Mouse (Mus musculus) MEL (cell line): Measurements from ENCODE around the gene Actr3b. TPM values are rescaled to one million over a fixed set of nuclear protein-coding genes. Genes with fewer than 3 reads are reported as not detected.

Source experiments
- DNase-seq: peaks from one replicate; pipeline ENCODE4 v3.0.0; 2011; ENCODE audit warnings: low read depth, low spot score
- H3K27ac ChIP-seq: 2 replicates; pipeline ENCODE4 v1.5.1; 2012; ENCODE audit warnings: low read depth, mild to moderate bottlenecking, control low read depth, low read length, moderate library complexity; ENCODE audit not compliant: control insufficient read depth
- H3K27me3 ChIP-seq, 2 experiments: fragments of 150-350 bp in 1 of 2; sonication (generic) in 1 of 2; 2 replicates each; pipeline ENCODE4 v1.6.1; 2012; ENCODE audit warnings: low read length in 2 of 2, mild to moderate bottlenecking in 2 of 2, improper control_type of control experiment in 1 of 2, moderate library complexity in 1 of 2; ENCODE audit not compliant: insufficient read depth in 2 of 2, control insufficient read depth in 1 of 2
- H3K36me3 ChIP-seq, 2 experiments: 2 replicates each; pipeline ENCODE4 v1.6.1; 2012 to 2014; ENCODE audit warnings: low read length in 2 of 2, improper control_type of control experiment in 1 of 2, inconsistent platforms in 1 of 2, mild to moderate bottlenecking in 1 of 2; ENCODE audit not compliant: insufficient read depth in 2 of 2, control insufficient read depth in 1 of 2
- H3K4me1 ChIP-seq, 2 experiments: fragments of 150-350 bp in 1 of 2; sonication (generic) in 1 of 2; 2 replicates each; pipeline ENCODE4 v1.6.1; 2012; ENCODE audit warnings: low read length in 2 of 2, improper control_type of control experiment in 1 of 2, mild to moderate bottlenecking in 1 of 2; ENCODE audit not compliant: insufficient read depth in 2 of 2, control insufficient read depth in 1 of 2
- H3K4me3 ChIP-seq, 2 experiments: fragments of 150-350 bp in 1 of 2; sonication (generic) in 1 of 2; 2 replicates each; pipeline ENCODE4 v1.5.1; 2012; ENCODE audit warnings: low read depth in 2 of 2, low read length in 2 of 2, mild to moderate bottlenecking in 2 of 2, moderate library complexity in 2 of 2, control low read depth in 1 of 2, improper control_type of control experiment in 1 of 2; ENCODE audit not compliant: control insufficient read depth in 1 of 2, insufficient read depth in 1 of 2
- H3K79me2 ChIP-seq: 2 replicates; pipeline ENCODE4 v1.6.1; 2012; ENCODE audit warnings: mild to moderate bottlenecking, low read length, moderate library complexity; ENCODE audit not compliant: control insufficient read depth, poor library complexity, insufficient read depth
- H3K9ac ChIP-seq: 2 replicates; pipeline ENCODE4 v1.6.1; 2012; ENCODE audit warnings: low read depth, mild to moderate bottlenecking, control low read depth, low read length, moderate library complexity; ENCODE audit not compliant: control insufficient read depth, poor library complexity, severe bottlenecking
- H3K9me3 ChIP-seq: fragments of 150-350 bp; sonication (generic); replicated peaks from 2 replicates; pipeline ENCODE4 v1.6.1; 2012; ENCODE audit warnings: mild to moderate bottlenecking, low read length, improper control_type of control experiment, moderate library complexity; ENCODE audit not compliant: insufficient read depth
- CTCF ChIP-seq, 3 experiments: IDR thresholded peaks in 2 of 3; conservative IDR thresholded peaks in 1 of 3; 2 replicates each; pipeline ENCODE4 v1.5.1; 2011 to 2012; ENCODE audit warnings: low read length in 3 of 3, low read depth in 2 of 3, mild to moderate bottlenecking in 2 of 3, improper control_type of control experiment in 1 of 3, inconsistent platforms in 1 of 3, mixed read lengths in 1 of 3, moderate library complexity in 1 of 3; ENCODE audit not compliant: control insufficient read depth in 1 of 3, insufficient read depth in 1 of 3, poor library complexity in 1 of 3, severe bottlenecking in 1 of 3
- ELF1 ChIP-seq: IDR thresholded peaks from 2 replicates; pipeline ENCODE4 v1.6.1; 2014; ENCODE audit warnings: low read depth, mild to moderate bottlenecking, inconsistent platforms, low read length, improper control_type of control experiment, moderate library complexity
- ETS1 ChIP-seq: IDR thresholded peaks from 2 replicates; pipeline ENCODE4 v1.6.1; 2012; ENCODE audit warnings: low read depth, mild to moderate bottlenecking, inconsistent platforms, low read length, improper control_type of control experiment, moderate library complexity
- GABPA ChIP-seq: IDR thresholded peaks from 2 replicates; pipeline ENCODE4 v1.6.1; 2012; ENCODE audit warnings: low read depth, mild to moderate bottlenecking, inconsistent platforms, low read length, improper control_type of control experiment, moderate library complexity
- JUND ChIP-seq: IDR thresholded peaks from 2 replicates; pipeline ENCODE4 v1.6.1; 2011; ENCODE audit warnings: low read depth, mild to moderate bottlenecking, improper control_type of control experiment, low read length
- MAFK ChIP-seq: IDR thresholded peaks from 2 replicates; pipeline ENCODE4 v1.6.1; 2011; ENCODE audit warnings: low read depth, mild to moderate bottlenecking, low read length, improper control_type of control experiment, borderline replicate concordance
- MAZ ChIP-seq: IDR thresholded peaks from 2 replicates; pipeline ENCODE4 v1.6.1; 2012; ENCODE audit warnings: low read depth, mild to moderate bottlenecking, inconsistent platforms, low read length, improper control_type of control experiment
- MXI1 ChIP-seq: IDR thresholded peaks from 2 replicates; pipeline ENCODE4 v1.6.1; 2011; ENCODE audit warnings: mild to moderate bottlenecking, low read depth, low read length, improper control_type of control experiment
- MYB ChIP-seq: IDR thresholded peaks from 2 replicates; pipeline ENCODE4 v1.6.1; 2011; ENCODE audit warnings: mild to moderate bottlenecking, low read depth, low read length, improper control_type of control experiment
- MYC ChIP-seq: IDR thresholded peaks from 2 replicates; pipeline ENCODE4 v1.6.1; 2011; ENCODE audit warnings: low read depth, mild to moderate bottlenecking, low read length, improper control_type of control experiment, moderate library complexity
- POLR2A ChIP-seq, 2 experiments: IDR thresholded peaks; 2 replicates each; pipeline ENCODE4 v1.6.1; 2011 to 2012; ENCODE audit warnings: low read length in 2 of 2, mild to moderate bottlenecking in 2 of 2, control low read depth in 1 of 2, improper control_type of control experiment in 1 of 2, low read depth in 1 of 2, moderate library complexity in 1 of 2; ENCODE audit not compliant: control insufficient read depth in 1 of 2, insufficient read depth in 1 of 2, poor library complexity in 1 of 2
- RAD21 ChIP-seq: IDR thresholded peaks from 2 replicates; pipeline ENCODE4 v1.6.1; 2011; ENCODE audit warnings: mild to moderate bottlenecking, low read depth, low read length, improper control_type of control experiment
- SIN3A ChIP-seq: IDR thresholded peaks from 2 replicates; pipeline ENCODE4 v1.6.1; 2012; ENCODE audit warnings: low read length, improper control_type of control experiment, inconsistent platforms
- SMC3 ChIP-seq: IDR thresholded peaks from 2 replicates; pipeline ENCODE4 v1.6.1; 2011; ENCODE audit warnings: low read depth, low read length, improper control_type of control experiment
- TCF12 ChIP-seq: IDR thresholded peaks from 2 replicates; pipeline ENCODE4 v1.6.1; 2014; ENCODE audit warnings: low read depth, mild to moderate bottlenecking, inconsistent platforms, low read length, improper control_type of control experiment, moderate library complexity
- UBTF ChIP-seq: IDR thresholded peaks from 2 replicates; pipeline ENCODE4 v1.6.1; 2012; ENCODE audit warnings: low read depth, mild to moderate bottlenecking, inconsistent platforms, low read length, improper control_type of control experiment, moderate library complexity, borderline replicate concordance; ENCODE audit not compliant: insufficient read depth
- polyA plus RNA-seq, 2 experiments: library from polyadenylated mRNA; stranded (reverse) in 1 of 2; unstranded in 1 of 2; fragments of >175 nt in 1 of 2; fragments of >200 nt in 1 of 2; gene quantifications; 2 replicates each; pipeline versions ENCODE4 v1.2.1 to v1.2.4; 2012; ENCODE audit warnings: low replicate concordance in 2 of 2, low read depth in 1 of 2; ENCODE audit not compliant: insufficient read length in 2 of 2, insufficient read depth in 1 of 2, missing spikeins in 1 of 2
- total RNA-seq: library from RNA; depleted of rRNA; stranded (reverse); fragments of 300-350 nt; gene quantifications from 2 replicates; pipeline ENCODE4 v1.2.3, GENCODE M21; 2012

Actr3b gene
- total and polyA plus RNA-seq, 3 experiments, result 8.7 to 11.1 TPM; not detected in 1

DNA sequence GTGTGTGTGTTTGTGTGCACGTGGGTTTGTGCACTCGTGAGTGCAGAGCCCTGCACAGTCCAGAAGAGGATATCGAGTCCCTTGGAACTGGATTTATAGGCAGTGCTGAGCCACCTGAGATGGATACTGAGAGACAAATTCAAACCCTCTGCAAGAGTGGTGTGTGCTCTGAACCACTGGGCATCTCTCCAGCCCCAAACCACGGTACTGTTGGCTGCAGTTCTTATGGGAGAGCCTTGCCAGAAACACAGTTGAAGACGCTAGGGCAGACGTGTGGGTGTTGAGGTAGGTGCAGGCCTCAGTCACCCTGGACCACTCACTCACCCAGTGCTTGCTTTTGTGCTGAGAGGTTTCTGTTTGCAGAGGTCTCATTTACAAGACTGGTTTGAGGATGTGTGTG is 41.1 kb downstream of the Actr3b start:
- H3K4me1 ChIP-seq, result no peaks in the 10 kb centered on the region
- no peak for TF ChIP-seq TCF12
- no peak for TF ChIP-seq CTCF (IDR thresholded peaks at IDR 0.05 in 2 of 3, conservative IDR thresholded peaks at IDR 0.05 in 1 of 3; ENCODE audit: control insufficient read depth in 1 of 3, insufficient read depth in 1 of 3, low read depth in 2 of 3, low read length in 3 of 3, poor library complexity in 1 of 3, severe bottlenecking in 1 of 3)
- no peak for TF ChIP-seq MYC
- no peak for TF ChIP-seq SMC3
- no peak for TF ChIP-seq ETS1
- no peak for TF ChIP-seq RAD21
- H3K9ac ChIP-seq, result no peak overlapping the region
- no peaks in the 10 kb centered on the region for H3K9me3 ChIP-seq
- no peaks in the 10 kb centered on the region for H3K27me3 ChIP-seq
- H3K4me3 ChIP-seq, result no peak overlapping the region
- DNase-seq, result peak; percentile 32
- peaks cover 1% of the 10 kb centered on the region; the same call in 1 of the 2 replicates for H3K79me2 ChIP-seq
- H3K27ac ChIP-seq, result no peak overlapping the region
- no peaks in the 10 kb centered on the region for H3K36me3 ChIP-seq

GRCm38 (mm10) chr5:25801744-25802143 is 41.9 kb downstream of the Actr3b start:
- H3K27ac ChIP-seq, result no peak overlapping the region
- H3K9ac ChIP-seq, result no peak overlapping the region
- H3K4me3 ChIP-seq, result no peak overlapping the region
- no peak for DNase-seq
- TF ChIP-seq POLR2A (IDR thresholded peaks at IDR 0.05; ENCODE audit: control insufficient read depth in 1 of 2, insufficient read depth in 1 of 2, low read depth in 1 of 2, low read length in 2 of 2, poor library complexity in 1 of 2), result no peak
- TF ChIP-seq TCF12, result no peak
- no peak for TF ChIP-seq MAFK
- TF ChIP-seq UBTF, result no peak
- TF ChIP-seq MYB, result no peak
- no peak for TF ChIP-seq GABPA
- TF ChIP-seq SIN3A, result no peak
- TF ChIP-seq ELF1, result no peak
- TF ChIP-seq SMC3, result no peak
- TF ChIP-seq JUND, result no peak
- TF ChIP-seq, all 39 proteins: peak for 0
- no peaks in the 10 kb centered on the region for H3K9me3 ChIP-seq
- H3K27me3 ChIP-seq, result no peaks in the 10 kb centered on the region
- no peaks in the 10 kb centered on the region for H3K4me1 ChIP-seq
- H3K36me3 ChIP-seq, result no peaks in the 10 kb centered on the region
- H3K79me2 ChIP-seq, result peaks cover 1% of the 10 kb centered on the region; the same call in 1 of the 2 replicates

DNA sequence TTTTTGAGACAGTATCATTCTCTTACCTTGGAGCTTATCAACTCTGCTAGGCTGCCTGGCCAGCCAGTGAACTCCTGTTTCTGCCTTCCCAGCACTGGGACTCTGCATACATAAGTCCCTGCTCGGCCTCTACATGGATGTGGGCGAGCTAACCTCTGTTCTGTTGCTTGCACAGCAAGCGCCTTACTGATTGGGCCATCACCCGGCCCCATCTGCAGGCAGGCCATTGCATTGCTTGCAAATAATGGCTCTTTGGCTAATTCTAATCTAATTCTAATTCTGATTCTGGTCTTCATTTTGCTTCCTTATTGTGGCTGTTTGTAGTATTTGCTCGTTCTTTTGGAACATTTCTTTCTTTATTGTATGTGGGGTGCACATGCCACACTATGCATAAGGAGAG is 44.8 kb downstream of the Actr3b start:
- TF ChIP-seq CTCF (IDR thresholded peaks at IDR 0.05 in 2 of 3, conservative IDR thresholded peaks at IDR 0.05 in 1 of 3; ENCODE audit: control insufficient read depth in 1 of 3, insufficient read depth in 1 of 3, low read depth in 2 of 3, low read length in 3 of 3, poor library complexity in 1 of 3, severe bottlenecking in 1 of 3) (peak in 2 of 3 experiments; percentile 17 to 21; a peak in 3 of 6 replicates), MXI1 (no peak), MAZ (no peak), RAD21 (peak; percentile 25)
- Histone ChIP-seq H3K27me3 (no peaks in the 10 kb centered on the region), H3K27ac (no peak overlapping the region), H3K4me1 (no peaks in the 10 kb centered on the region), H3K9me3 (no peaks in the 10 kb centered on the region), H3K79me2 (peaks cover 1% of the 10 kb centered on the region; the same call in 1 of the 2 replicates), H3K36me3 (no peaks in the 10 kb centered on the region), H3K9ac (no peak overlapping the region), H3K4me3 (no peak overlapping the region)
- DNase-seq, result no peak
